Mouse (Mus musculus) layer of hippocampus, postnatal 36 days (tissue): ENCODE results near the gene Vwa5b1. TPM values are rescaled to one million over a fixed set of nuclear protein-coding genes. Genes with fewer than 3 reads are reported as not detected.

Source experiments
- DNase-seq, 2 experiments: peaks; one replicate each; pipeline ENCODE4 v3.0.0; 2022
- total RNA-seq, 2 experiments: library from RNA; stranded (reverse); gene quantifications; 2 replicates each; pipeline ENCODE4 v1.2.3; 2021

Gene Vwa5b1
- total RNA-seq, 2 experiments from 2014 or later = 1.8 to 2.1 TPM

DNA sequence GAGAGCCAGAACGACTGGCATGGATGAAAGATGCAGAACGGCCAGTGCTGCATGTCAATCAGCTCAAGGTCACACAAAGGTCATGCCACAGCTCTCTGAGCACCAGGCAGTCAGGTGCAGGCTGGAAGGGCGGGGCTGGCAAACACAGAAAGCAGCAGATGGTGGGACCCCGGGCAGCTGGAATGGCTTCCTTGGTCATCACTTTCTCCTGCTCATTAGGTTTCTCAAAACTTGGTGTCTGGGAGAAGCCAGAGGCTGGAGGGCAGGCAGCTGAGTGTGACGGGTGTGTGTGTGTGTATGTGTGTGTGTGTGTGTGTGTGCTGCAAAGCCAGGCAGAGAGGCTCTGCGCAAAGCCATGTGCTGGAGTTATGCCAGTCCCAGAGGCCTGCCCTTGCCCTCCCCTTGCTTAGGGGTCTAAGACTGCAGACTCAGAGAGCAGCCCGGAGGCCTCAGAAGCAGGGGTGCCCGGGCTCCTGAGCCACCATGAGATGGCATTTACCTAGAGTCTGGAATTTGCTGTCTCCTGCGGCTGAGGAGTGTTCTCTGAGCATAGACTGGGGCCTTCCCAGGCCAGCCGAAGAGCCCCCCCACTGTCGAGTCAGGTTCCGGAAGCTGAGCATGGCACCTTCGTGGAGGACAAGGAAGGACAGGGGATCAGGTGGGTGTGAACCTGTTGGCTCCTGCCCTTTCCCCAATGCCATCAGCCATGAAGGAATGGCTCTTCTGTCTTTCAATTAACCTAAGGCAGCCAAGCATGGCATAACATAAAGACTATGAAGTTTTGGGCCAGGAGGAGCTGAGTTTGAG, 60.7 kb downstream of the Vwa5b1 start:
- DNase-seq = no peak

GRCm38 (mm10) chr4:138569928-138570327, 65.8 kb downstream of the Vwa5b1 start:
- DNase-seq = no peak

DNA sequence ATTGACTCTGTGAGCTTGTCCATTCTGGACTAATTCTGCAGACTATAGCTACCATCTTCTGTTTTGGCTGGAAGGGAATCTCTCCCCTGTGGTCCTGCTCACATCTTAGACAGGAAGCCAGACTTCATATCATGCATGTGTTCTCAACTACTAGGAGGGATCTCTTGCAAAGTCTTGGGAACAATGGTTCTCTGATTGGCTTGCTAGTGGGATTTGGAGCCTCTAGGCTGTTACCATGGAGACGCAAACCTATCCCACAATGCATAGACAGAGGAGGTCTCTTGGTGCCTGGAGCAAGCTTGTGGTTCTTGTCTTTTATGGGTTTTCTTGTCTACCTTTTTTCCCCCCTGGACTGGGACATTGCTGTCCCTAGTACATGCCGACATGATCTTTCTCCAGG, 67.4 kb downstream of the Vwa5b1 start:
- DNase-seq = no peak

DNA sequence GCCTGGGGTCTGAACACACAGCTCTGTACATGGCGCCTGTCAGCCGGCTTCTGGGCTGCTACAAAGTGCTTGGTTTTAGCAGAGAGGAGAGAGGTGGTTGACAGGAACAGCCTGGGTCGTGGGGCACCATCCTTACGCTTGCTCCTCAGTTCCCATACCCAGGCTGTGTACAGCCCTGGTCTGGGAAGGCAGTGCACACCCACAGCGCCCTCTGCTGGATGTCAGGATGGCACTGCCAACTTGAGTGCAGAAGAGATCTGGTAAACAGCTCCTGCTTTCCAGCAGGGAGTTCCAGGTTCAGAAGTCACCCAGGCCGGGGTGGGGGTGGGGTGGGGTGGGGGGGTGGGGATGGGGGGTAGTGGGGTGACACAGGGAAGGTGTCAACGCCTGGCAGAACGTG, 73.7 kb downstream of the Vwa5b1 start:
- DNase-seq = peak; percentile 84 to 86

GRCm38 (mm10) chr4:138555531-138555930, 80.2 kb downstream of the Vwa5b1 start:
- peak; percentile 50 to 56 for DNase-seq

DNA sequence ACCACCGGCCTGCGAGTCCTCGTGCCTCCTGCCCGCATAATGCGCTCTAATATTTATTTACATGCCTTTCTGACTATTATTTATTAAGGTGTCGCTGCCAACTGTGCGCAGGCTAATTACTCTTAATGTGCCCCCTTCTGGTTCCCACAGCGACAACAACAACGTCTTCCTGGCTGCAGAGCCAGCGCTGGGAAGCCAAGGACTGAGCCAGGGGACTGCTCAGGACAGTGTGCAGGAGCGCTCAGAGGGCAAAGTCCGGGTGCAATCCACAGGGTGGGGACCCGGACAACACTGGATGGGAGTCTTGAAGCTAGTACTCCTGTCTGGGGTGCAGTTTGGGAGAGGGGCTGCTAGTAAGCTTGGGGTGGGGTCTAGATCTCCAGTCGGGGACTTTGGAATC, 80.8 kb downstream of the Vwa5b1 start:
- DNase-seq = no peak

- no peak for DNase-seq
Measured at GRCm38 (mm10) chr4:138554302-138554701, 81.4 kb downstream of the Vwa5b1 start.

DNA sequence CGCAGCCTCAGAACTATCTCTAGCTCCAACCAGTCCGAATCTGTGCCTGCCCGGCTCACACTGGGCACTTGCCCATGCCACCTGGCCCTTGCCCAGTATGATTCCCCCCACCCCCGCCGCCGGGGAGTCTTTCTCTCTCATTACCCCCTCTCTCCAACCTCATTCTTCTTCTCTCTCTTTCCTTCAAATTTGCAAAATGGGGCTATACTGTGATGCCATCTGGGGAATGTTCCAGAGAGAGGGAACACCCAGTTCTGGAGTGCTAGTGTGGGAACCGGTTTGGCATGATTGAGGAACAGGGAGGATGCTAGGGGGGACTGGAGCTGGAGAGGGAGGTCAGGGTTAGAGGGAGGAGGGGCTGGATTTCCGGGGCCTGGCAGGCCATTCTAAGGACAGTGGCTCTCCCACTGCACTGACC, 82.2 kb downstream of the Vwa5b1 start:
- DNase-seq = peak; percentile 61

DNA sequence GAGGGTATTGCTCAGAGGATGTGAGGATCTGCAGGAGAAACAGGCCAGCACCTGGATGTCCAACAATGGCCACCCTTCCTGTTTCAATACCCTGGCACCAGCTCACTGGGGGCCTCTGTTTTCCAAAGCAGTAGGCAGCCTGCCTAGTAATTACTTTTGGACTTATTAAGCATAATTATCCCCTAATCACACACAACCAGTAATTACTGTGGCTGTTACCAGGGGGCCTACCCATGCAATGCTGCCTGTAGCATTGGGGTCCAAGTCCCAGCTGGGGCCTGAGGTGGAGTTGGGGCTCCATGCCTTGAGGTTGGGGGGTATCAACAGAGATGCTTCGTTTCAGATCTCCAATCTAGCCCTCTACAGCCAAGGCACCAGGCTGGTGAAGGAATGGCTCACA, 82.6 kb downstream of the Vwa5b1 start:
- no peak for DNase-seq

DNA sequence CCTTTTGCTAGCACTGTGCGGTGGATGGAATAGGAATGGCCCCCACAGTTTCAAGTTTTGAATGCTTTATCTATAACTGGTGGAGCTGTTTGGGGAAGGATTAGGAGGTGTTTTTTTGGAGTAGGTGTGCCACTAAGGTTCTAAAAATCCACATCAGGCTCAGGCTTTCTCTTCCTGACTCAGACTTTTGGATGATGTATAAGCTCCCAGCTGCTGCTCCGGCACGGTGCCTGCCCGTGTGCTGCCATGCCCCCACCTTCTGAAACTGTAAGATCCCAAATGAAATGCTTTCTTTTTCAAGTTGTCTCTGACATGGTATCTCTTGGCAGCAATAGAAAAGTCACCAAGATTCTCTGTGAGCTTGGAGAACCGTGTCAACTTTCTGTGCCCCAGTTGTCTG, 84.1 kb downstream of the Vwa5b1 start:
- no peak for DNase-seq

DNA sequence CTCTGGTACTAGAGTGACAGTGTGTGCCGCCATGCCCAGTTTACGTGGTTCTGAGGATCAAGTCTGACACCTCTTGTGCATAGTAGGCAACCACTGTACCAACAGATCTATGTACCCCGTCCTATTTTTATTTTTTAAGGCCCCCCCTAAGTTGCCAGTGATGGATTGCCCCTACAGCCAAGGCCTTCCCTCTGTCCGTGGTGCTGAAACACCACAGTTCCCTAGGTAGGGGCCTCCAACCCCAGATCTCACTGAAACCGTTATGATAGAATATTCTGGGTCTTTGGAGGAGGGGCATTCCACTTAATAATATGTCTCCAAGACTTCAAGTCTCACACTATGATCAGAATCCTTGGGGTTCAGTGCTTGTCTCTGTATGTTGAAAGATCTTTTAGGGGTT, 85.1 kb downstream of the Vwa5b1 start:
- no peak for DNase-seq

DNA sequence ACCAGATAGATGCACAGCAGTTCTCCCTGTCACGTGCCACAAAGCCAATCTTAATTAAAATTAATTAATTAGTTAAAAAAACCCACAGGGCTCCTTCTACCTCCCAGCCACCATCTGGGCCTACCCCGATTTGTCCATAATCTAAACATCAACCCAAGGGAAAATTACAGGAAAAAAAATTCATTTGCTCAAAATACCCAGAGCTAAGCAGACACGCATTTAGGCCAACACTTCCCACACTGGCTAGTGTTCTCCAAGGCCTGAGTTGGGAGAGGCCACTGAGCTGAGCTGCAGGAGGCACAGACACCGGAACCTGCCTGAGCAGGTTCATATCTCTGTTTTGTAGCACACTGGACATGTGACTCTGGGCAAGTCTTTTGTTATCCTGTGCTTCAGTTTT, 86.7 kb downstream of the Vwa5b1 start:
- no peak for DNase-seq

- DNase-seq = no peak
Measured at GRCm38 (mm10) chr4:138548124-138548561, 87.5 kb downstream of the Vwa5b1 start.

GRCm38 (mm10) chr4:138547556-138547955, 88.1 kb downstream of the Vwa5b1 start:
- no peak for DNase-seq

DNA sequence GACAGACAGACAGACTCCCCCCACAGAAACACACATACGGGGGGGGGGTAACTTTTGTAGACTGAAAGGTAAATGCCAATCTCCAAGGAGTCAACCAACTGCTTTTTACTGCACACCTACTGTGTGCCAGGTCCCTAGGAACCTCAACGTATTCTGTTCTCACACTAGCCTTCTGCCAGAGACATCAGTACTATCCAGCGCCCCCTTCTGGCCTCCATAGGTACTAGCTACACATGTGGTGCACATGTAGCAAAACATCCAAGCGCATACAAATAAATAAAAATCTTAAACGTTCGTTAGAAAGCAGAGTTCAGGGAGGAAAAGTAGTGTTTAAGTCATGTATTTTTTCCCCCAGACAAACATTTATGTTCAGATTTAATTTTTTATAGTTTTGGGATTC, 88.6 kb downstream of the Vwa5b1 start:
- no peak for DNase-seq

DNA sequence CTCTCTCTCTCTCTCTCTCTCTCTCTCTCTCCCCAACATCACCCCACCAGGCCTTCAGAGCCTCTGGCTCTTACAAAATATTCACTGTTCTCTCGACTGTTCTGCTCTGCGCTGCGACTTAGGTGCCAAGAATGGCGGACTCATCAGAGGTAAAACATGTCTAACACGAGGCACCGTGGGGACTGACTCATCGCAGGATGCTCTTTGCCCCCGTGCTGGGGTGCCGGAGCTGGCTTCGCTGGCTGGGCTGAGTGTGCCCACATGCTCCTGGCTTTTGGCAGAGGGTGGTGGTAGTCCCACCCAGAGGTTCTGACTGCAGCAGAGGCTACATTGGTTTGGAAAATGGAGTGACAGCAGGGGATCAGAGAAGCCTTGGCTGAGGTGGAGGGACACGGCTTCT, 89.4 kb downstream of the Vwa5b1 start:
- DNase-seq = no peak

DNA sequence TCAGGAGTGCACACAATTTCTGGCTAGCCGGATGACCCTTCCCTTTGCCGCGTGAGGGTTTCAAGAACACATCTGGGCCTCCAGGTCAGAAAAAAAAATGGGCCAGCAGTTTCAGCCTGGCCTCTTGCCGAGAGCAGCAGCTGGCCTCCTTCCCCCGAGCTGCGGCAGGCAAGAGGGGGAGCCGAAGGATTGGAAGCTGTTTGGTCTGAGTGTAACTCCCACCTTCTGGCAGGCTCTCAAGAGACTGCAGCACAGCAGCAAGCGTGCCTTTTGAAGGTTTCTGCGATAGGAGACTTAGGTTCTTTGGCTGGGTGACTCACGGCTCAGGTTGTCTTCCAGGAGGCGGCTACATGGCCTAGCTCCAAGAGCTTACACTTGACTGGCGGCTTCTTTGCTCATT, 92.5 kb downstream of the Vwa5b1 start:
- no peak for DNase-seq

DNA sequence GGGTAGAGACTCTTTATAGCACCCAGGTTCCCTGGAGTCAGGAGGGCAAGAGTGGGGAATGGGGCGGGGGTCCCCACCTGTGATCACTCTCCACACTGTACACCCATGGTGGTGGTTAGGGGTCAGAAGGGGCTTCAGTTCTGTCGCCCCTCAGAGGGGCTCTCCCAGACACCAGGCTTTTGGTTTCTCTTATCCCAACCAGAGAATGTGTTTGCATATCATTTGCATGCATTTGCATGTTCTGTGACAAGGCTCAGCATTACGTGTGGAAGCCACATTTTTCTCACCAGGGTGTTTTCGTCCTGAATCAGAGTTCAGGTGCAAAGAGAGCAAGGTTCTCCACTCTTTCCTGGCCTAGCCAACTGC, 97.6 kb downstream of the Vwa5b1 start:
- no peak for DNase-seq

DNA sequence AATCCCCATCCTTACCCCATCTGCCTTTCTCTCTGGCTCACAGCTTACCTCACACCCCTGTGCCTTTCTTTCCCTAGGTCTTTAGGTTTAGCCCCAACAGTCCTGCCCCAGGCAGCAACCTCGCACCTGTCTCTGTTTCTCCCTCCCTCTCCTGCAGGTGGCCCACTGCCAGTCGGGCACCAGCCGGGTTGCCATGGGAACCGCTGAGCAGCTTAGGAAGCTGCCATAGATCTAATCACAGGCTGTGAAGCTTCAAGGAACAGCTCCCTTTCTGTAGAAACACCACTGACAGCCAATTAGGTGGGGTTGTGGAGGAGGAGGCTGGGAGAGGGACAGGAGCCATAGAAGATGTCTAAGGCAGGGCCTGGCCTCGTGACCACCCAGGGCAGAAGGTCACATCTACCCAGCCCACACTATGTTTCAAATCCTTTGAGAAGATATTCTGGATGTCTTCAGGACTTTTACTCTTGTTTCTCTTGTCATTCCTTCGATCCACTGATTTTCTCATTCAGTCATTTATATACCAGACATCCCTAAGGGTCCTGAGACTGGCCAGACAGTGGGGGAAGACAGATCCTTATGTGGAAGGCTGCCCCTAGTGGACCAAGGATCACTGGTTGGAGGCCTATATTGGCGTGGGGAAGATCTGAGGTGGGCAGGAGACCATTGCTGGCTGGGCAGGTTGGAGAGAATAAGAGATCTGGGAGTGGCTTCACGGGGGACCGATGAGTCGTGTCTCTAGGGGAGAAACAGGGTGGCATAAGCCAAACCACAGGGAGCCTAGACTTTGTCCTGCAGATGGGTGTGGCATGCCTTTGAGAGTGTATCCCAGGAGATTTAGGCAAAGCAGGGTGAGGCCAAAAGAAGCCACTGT, 98.2 kb downstream of the Vwa5b1 start:
- peak; percentile 74 to 77 for DNase-seq

DNA sequence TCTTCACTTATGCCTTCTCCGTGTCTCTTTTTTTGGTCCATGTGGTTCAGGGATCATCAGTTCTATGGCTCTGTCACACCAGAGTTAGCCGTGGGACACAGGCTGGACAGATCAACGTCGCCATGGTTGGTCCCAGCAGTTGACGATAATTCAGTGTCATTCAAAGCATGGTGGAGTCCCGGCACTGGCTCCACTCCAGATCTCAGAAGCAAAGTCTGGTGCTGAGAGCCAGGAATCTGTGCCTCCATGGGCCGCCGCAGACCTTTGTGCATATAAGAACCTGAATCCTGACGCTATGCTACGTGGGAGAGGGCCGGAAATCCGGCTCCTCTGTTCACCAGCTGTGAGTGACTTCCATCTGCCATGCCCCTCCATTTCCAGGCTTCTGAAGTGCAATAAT, 100.1 kb downstream of the Vwa5b1 start:
- no peak for DNase-seq

DNA sequence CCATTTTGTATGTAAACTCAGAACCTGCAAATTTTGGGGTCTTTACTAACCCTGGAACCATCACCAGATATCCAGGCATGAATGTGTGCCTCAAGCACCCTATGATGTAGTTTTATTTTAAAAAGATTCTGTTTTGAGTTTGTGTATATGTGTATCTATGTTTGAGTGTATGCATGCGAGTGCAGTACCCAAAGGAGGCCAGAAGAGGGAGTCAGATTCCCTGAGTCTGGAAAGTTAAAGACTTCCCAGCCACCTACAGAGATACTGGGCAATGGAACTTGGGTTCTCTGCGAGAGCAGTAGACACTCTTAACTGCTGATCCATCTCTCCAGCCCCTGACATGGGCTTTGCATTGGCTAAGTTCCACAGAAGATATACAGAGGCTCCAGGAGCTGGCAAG, 101.8 kb downstream of the Vwa5b1 start:
- no peak for DNase-seq

DNA sequence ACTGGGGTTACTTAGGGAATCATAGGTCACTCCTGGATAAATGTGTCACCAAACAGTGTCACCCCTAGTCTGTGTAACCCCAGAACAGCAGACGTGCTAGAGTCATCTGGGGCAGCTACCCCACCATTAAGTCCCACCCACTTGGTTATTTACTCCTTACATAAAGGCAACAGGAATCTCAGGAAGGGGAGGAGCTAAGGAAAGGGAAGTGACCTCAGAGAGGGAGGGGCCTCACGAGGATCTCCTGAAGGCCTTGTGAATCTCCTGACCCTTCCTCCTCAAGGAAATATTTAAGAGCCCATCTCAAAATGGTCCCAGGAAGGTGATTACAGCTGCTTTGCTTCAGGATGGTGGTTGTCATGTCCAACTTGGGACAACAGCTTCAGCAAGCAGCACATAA, 103.9 kb downstream of the Vwa5b1 start:
- no peak for DNase-seq

DNA sequence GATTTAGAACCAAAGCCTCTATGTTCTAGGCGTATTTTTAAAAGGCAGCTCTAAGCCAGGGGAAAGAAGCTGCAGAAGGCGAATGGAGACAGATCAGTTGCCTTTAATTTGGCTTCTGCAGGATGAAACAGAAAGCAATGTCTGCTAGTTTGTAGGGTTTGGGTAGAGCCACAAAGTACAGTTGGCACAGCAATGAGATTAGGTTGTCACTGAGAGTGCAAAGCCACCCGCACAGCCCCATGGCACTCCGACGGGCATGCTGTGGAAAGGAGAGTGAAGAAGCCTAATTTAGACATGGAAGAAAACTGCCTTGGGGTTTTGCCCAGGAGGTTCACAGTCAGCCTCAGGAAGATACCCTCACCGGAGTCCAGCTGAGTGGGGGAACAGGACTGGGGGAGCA, 105.7 kb downstream of the Vwa5b1 start:
- no peak for DNase-seq

GRCm38 (mm10) chr4:138525684-138526083, 110.0 kb downstream of the Vwa5b1 start:
- DNase-seq = no peak
